Mouse (Mus musculus): ENCODE measurements around the gene Poldip3. TPM values are rescaled to one million over a fixed set of nuclear protein-coding genes. Genes with fewer than 3 reads are reported as not detected.

The Poldip3 gene
- polyA plus RNA-seq, 1 experiment, result 42.3 TPM

- Histone ChIP-seq H3K4me1 (ENCODE audit: control insufficient read depth, insufficient read depth, low read length) (peaks cover 6% of the 10 kb centered on the region), H3K4me3 (replicated peaks; ENCODE audit: control insufficient read depth, low read depth, low read length) (peak within 1 kb of the TSS; percentile 95), H3K27ac (ENCODE audit: control insufficient read depth, insufficient read depth, low read depth, low read length, poor library complexity) (peak within 1 kb of the TSS; percentile 82)
- TF ChIP-seq CTCF (IDR thresholded peaks at IDR 0.05; ENCODE audit: control insufficient read depth, insufficient read depth, low read length) (no peak), POLR2A (IDR thresholded peaks at IDR 0.05; ENCODE audit: borderline replicate concordance, control insufficient read depth, low read depth, low read length) (no peak)
- 33% methylated on average over 28 of the region's 28 CpGs for WGBS
Measured at GRCm38 (mm10) chr15:83172492-83173429, 23.6 kb upstream of the Poldip3 start, which contains the start of gene Cyb5r3. Gene Cyb5r3, minus strand, starts transcription at chr15:83172592.

GRCm38 (mm10) chr15:83171712-83172481 is 22.7 kb upstream of the Poldip3 start:
- peak overlapping the region; percentile 82 for H3K27ac ChIP-seq (ENCODE audit: control insufficient read depth, insufficient read depth, low read depth, low read length, poor library complexity)
- H3K4me3 ChIP-seq (replicated peaks; ENCODE audit: control insufficient read depth, low read depth, low read length), result peak overlapping the region; percentile 95
- TF ChIP-seq CTCF (IDR thresholded peaks at IDR 0.05; ENCODE audit: control insufficient read depth, insufficient read depth, low read length) (peak; percentile 22; the same call in 1 of the 2 replicates), POLR2A (IDR thresholded peaks at IDR 0.05; ENCODE audit: borderline replicate concordance, control insufficient read depth, low read depth, low read length) (peak; percentile 84; the same call in 1 of the 2 replicates)
- H3K4me1 ChIP-seq (ENCODE audit: control insufficient read depth, insufficient read depth, low read length), result peaks cover 6% of the 10 kb centered on the region
- under 1% methylated on average over 67 of the region's 67 CpGs for WGBS

- TF ChIP-seq POLR2A (IDR thresholded peaks at IDR 0.05; ENCODE audit: borderline replicate concordance, control insufficient read depth, low read depth, low read length) (no peak), CTCF (IDR thresholded peaks at IDR 0.05; ENCODE audit: control insufficient read depth, insufficient read depth, low read length) (no peak)
- peak overlapping the region; percentile 95 for H3K4me3 ChIP-seq (replicated peaks; ENCODE audit: control insufficient read depth, low read depth, low read length)
- H3K4me1 ChIP-seq (ENCODE audit: control insufficient read depth, insufficient read depth, low read length), result peaks cover 6% of the 10 kb centered on the region
- peak overlapping the region; percentile 82 for H3K27ac ChIP-seq (ENCODE audit: control insufficient read depth, insufficient read depth, low read depth, low read length, poor library complexity)
- 34% methylated on average over 8 of the region's 8 CpGs for WGBS
Measured at GRCm38 (mm10) chr15:83170956-83171659, 21.9 kb upstream of the Poldip3 start.

- TF ChIP-seq POLR2A (IDR thresholded peaks at IDR 0.05; ENCODE audit: borderline replicate concordance, control insufficient read depth, low read depth, low read length), result peak; percentile 70; the same call in 1 of the 2 replicates
- TF ChIP-seq CTCF (IDR thresholded peaks at IDR 0.05; ENCODE audit: control insufficient read depth, insufficient read depth, low read length), result no peak
- Histone ChIP-seq H3K27ac (ENCODE audit: control insufficient read depth, insufficient read depth, low read depth, low read length, poor library complexity) (peak overlapping the region; percentile 72), H3K4me3 (replicated peaks; ENCODE audit: control insufficient read depth, low read depth, low read length) (peak overlapping the region; percentile 66), H3K4me1 (ENCODE audit: control insufficient read depth, insufficient read depth, low read length) (peaks cover 6% of the 10 kb centered on the region)
- 57% methylated on average over 8 of the region's 8 CpGs for WGBS
Measured at GRCm38 (mm10) chr15:83169772-83170722, 20.9 kb upstream of the Poldip3 start.

- H3K4me3 ChIP-seq (replicated peaks; ENCODE audit: control insufficient read depth, low read depth, low read length), result peak overlapping the region; percentile 66
- 78% methylated on average over 7 of the region's 7 CpGs for WGBS
- H3K27ac ChIP-seq (ENCODE audit: control insufficient read depth, insufficient read depth, low read depth, low read length, poor library complexity), result peak overlapping the region; percentile 72
- no peak for TF ChIP-seq POLR2A (IDR thresholded peaks at IDR 0.05; ENCODE audit: borderline replicate concordance, control insufficient read depth, low read depth, low read length)
- no peak for TF ChIP-seq CTCF (IDR thresholded peaks at IDR 0.05; ENCODE audit: control insufficient read depth, insufficient read depth, low read length)
- H3K4me1 ChIP-seq (ENCODE audit: control insufficient read depth, insufficient read depth, low read length), result peaks cover 6% of the 10 kb centered on the region
Measured at GRCm38 (mm10) chr15:83168875-83169771, 19.9 kb upstream of the Poldip3 start.

- Histone ChIP-seq H3K4me3 (replicated peaks; ENCODE audit: control insufficient read depth, low read depth, low read length) (no peak overlapping the region), H3K4me1 (ENCODE audit: control insufficient read depth, insufficient read depth, low read length) (peaks cover 6% of the 10 kb centered on the region), H3K27ac (ENCODE audit: control insufficient read depth, insufficient read depth, low read depth, low read length, poor library complexity) (no peak overlapping the region)
- TF ChIP-seq POLR2A (IDR thresholded peaks at IDR 0.05; ENCODE audit: borderline replicate concordance, control insufficient read depth, low read depth, low read length) (no peak), CTCF (IDR thresholded peaks at IDR 0.05; ENCODE audit: control insufficient read depth, insufficient read depth, low read length) (no peak)
- WGBS, result 84% methylated on average over 3 of the region's 3 CpGs
Measured at GRCm38 (mm10) chr15:83168311-83168710, 19.1 kb upstream of the Poldip3 start.
